ENCODE assay signal across 7 mouse cellular contexts in genomic region chrX:105006445-105006844, GRCm38 (mm10).
A peak's percentile ranks its signal among the peaks of the same experiment; 100 is the strongest.
DNase-seq lines count a peak whose midpoint lies in the region; ATAC-seq and TF ChIP-seq lines count a peak whose summit lies in the region.

No protein-coding gene starts in this region.

- DNase-seq in layer of hippocampus, adult 11-12 months (ENCODE audit: low spot score): peak; percentile 3
- no peak for DNase-seq in layer of hippocampus, adult 9-11 months
- DNase-seq in ES-CJ7 (ENCODE audit: low read depth, low spot score): peak; percentile 1
- DNase-seq in brain, embryonic 14.5 days (ENCODE audit: low read depth): peak; percentile 77
- DNase-seq in heart, postnatal 4 days: peak; percentile 24
- DNase-seq in midbrain, embryonic 14.5 days: peak; percentile 74
- no peak for DNase-seq in urinary bladder, adult 2 months (ENCODE audit: low spot score)

- H3K9me3 ChIP-seq in midbrain, embryonic 14.5 days (ENCODE audit: control insufficient read depth, low read length): no peaks in the 10 kb centered on the region

- no peak for ATAC-seq in midbrain, embryonic 14.5 days (ENCODE audit: low FRiP score, low TSS enrichment)

- peak; percentile 59; the same call in 1 of the 2 replicates for TF ChIP-seq CTCF in brain, embryonic 14.5 days (IDR thresholded peaks at IDR 0.05; ENCODE audit: borderline replicate concordance, extremely low read depth, insufficient read depth, insufficient read length)

- H3K4me3 ChIP-seq in midbrain, embryonic 14.5 days (replicated peaks; ENCODE audit: low read depth, low read length): no peak overlapping the region

- no peaks in the 10 kb centered on the region for H3K4me1 ChIP-seq in midbrain, embryonic 14.5 days (ENCODE audit: control insufficient read depth, insufficient read depth, low read length)

- no peak overlapping the region for H3K4me2 ChIP-seq in midbrain, embryonic 14.5 days (ENCODE audit: low read length)

- H3K27me3 ChIP-seq in midbrain, embryonic 14.5 days (ENCODE audit: control insufficient read depth, insufficient read depth, low read length): peaks cover 11% of the 10 kb centered on the region

- no peak for TF ChIP-seq POLR2A in brain, embryonic 14.5 days (IDR thresholded peaks at IDR 0.05; ENCODE audit: borderline replicate concordance, extremely low read depth, insufficient read depth, insufficient read length, poor library complexity, severe bottlenecking)

- H3K36me3 ChIP-seq in midbrain, embryonic 14.5 days (ENCODE audit: control insufficient read depth, insufficient read depth, low read length): no peaks in the 10 kb centered on the region

- H3K27ac ChIP-seq in midbrain, embryonic 14.5 days (replicated peaks; ENCODE audit: low read depth, low read length): no peak overlapping the region

- H3K9ac ChIP-seq in midbrain, embryonic 14.5 days (replicated peaks; ENCODE audit: low read length): no peak overlapping the region

- WGBS in midbrain, embryonic 14.5 days: 10% methylated on average over 2 of the region's 2 CpGs

Comparison
In these comparisons a context has a peak if more than half of its experiments do, and no peak if none do; other contexts are left out.
1. DNase-seq: peak in layer of hippocampus, adult 11-12 months (single experiment), ES-CJ7 (single experiment), brain, embryonic 14.5 days (single experiment), heart, postnatal 4 days (single experiment) and midbrain, embryonic 14.5 days (single experiment); none in layer of hippocampus, adult 9-11 months (single experiment) and urinary bladder, adult 2 months (single experiment).